Mouse (Mus musculus): ENCODE measurements around the gene Vpreb2. TPM values are rescaled to one million over a fixed set of nuclear protein-coding genes. Genes with fewer than 3 reads are reported as not detected.
"Not testable (repeated sequence)": the region's sequence is repeated elsewhere in the genome, so short reads cannot be mapped to it uniquely, and the experiment has no call there.

The Vpreb2 gene
- polyA plus RNA-seq, 1 experiment from 2014 or later = not detected

DNA sequence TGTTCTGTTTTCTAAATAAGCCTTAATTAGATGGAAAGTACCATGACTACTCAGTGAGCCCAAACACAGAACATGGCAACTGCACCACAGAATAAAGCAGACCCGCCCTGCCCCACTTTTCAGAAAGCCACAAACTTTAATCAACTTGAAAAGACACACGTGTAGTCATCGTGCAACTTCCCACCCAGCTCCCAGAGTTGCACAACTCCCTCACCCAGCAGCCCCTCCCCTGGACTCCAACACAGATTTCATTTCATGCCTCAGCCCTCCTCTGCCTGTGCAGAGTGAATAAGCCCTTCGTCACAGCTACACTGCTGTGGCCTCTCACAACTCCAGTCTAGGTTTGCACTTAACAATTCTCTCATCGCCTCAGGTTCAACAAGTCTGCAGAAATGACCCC is 24.4 kb downstream of the Vpreb2 start:
- Histone ChIP-seq H3K9me3 (no peaks in the 10 kb centered on the region), H3K9ac (replicated peaks) (no peak overlapping the region), H3K27ac (replicated peaks) (no peak overlapping the region), H3K4me1 (no peaks in the 10 kb centered on the region), H3K4me3 (no peak overlapping the region), H3K36me3 (no peaks in the 10 kb centered on the region), H3K4me2 (replicated peaks) (no peak overlapping the region), H3K27me3 (no peaks in the 10 kb centered on the region)
- 61% methylated on average over 5 of the region's 5 CpGs for WGBS
- no peak for ATAC-seq (replicated peaks)

DNA sequence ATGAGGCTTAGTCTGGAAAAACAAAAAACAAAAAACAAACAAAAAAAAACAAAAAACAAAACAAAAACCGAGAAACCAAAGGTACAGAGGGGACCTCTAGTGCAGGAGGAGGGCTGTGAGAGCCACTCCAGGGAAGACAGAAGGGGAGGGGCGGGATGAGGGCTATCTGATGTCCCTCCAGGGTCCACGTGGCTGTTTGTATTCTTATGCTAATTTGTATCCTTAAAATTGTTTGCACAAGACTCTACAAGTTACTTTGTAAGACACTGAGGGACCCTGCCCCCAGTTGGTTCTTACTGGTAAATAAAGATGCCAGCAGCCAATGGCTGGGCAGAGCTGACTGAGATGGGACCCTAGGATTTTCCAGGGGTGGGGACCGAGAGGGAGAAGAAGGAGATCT is 26.9 kb downstream of the Vpreb2 start:
- Histone ChIP-seq H3K27me3 (no peaks in the 10 kb centered on the region), H3K36me3 (no peaks in the 10 kb centered on the region), H3K9me3 (no peaks in the 10 kb centered on the region), H3K4me2 (replicated peaks) (no peak overlapping the region), H3K4me1 (no peaks in the 10 kb centered on the region), H3K27ac (replicated peaks) (no peak overlapping the region), H3K4me3 (no peak overlapping the region), H3K9ac (replicated peaks) (no peak overlapping the region)
- ATAC-seq (replicated peaks) = no peak
- 36% methylated on average over 4 of the region's 4 CpGs for WGBS

DNA sequence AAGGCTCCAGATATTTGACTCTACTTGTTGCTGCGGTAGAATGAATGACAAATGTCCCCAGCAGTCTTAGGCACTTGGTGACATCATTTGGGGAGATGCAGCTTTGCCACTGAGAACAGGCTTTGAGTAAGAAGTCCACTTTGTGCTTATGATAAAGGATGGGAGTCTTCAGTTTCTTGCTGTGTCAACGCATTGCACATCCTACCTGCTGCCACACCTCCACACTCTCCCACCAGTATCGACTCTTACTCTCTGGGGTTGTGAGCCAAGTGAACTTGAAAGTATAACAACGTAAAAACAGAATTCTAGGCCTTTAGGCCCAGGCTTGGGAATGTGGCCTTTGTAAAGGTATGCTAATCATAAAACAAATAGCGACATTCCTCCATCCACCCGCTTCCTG is 30.9 kb downstream of the Vpreb2 start:
- Histone ChIP-seq H3K4me2 (replicated peaks) (no peak overlapping the region), H3K36me3 (no peaks in the 10 kb centered on the region), H3K4me1 (no peaks in the 10 kb centered on the region), H3K27ac (replicated peaks) (no peak overlapping the region), H3K4me3 (no peak overlapping the region), H3K9me3 (no peaks in the 10 kb centered on the region), H3K9ac (replicated peaks) (no peak overlapping the region), H3K27me3 (no peaks in the 10 kb centered on the region)
- WGBS = 72% methylated on average over 6 of the region's 6 CpGs
- ATAC-seq (replicated peaks) = no peak

DNA sequence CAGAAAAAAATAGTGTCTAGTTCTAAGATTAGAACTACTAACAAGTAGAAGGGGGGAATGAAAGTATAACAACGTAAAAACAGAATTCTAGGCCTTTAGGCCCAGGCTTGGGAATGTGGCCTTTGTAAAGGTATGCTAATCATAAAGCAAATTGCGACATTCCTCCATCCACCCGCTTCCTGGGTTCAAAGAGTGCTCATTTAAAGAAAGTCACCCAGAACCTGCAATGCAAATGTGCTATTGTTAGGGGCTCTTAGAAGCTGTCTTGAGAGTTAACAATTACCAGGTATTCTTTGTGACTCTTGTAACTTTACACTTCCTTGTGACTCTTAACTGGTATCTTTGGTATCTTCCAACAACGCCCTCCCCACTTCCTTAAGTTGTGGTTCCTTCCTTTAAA is 36.3 kb downstream of the Vpreb2 start:
- not testable (repeated sequence) for H3K9me3 ChIP-seq; H3K9ac ChIP-seq (replicated peaks); H3K27me3 ChIP-seq; ATAC-seq (replicated peaks); H3K27ac ChIP-seq (replicated peaks); H3K4me3 ChIP-seq; H3K4me2 ChIP-seq (replicated peaks); H3K4me1 ChIP-seq; H3K36me3 ChIP-seq
- WGBS = 66% methylated on average over 4 of the region's 4 CpGs

DNA sequence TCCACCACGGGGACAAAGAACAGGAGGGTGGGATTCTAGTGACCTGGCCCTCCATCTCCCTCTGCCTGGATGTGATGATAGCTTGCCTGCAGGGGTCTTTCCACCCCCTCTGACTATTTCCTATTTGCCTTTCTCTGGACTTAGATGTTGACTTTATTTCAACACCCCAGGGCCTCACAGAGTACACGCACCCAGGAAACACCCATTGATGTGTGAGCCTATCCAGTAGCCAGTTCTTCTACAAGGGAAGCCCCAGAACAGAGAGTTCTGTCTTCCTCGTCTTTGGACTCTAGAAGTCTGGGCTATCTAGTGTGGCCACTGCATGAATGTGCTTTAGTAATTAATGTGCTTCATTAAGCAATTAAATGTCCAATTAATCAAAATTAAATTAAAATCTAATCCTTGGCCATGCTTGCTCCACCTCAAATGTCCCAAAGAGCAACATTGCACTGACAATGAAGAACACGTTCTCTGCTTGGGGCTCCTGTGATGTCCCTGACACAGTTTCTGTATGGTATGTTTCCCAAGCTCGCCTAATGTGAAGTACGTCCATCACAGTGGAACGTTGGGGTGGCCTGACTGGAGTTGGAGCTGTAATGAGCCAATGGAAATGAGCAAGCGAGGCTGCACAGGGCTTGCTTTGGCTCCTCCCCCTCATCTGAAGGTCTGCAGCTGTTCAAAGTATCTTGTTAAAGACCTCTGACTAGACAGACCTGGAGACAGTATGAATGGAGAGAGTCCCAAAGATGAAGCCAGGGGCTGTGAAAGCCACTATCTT is 42.7 kb downstream of the Vpreb2 start:
- no peak overlapping the region for H3K4me3 ChIP-seq
- 73% methylated on average over 8 of the region's 8 CpGs for WGBS
- no peak for ATAC-seq (replicated peaks)
- H3K27me3 ChIP-seq = no peaks in the 10 kb centered on the region
- no peaks in the 10 kb centered on the region for H3K36me3 ChIP-seq
- H3K4me1 ChIP-seq = no peaks in the 10 kb centered on the region
- no peak overlapping the region for H3K4me2 ChIP-seq (replicated peaks)
- H3K9me3 ChIP-seq = no peaks in the 10 kb centered on the region
- H3K27ac ChIP-seq (replicated peaks) = no peak overlapping the region
- H3K9ac ChIP-seq (replicated peaks) = no peak overlapping the region

DNA sequence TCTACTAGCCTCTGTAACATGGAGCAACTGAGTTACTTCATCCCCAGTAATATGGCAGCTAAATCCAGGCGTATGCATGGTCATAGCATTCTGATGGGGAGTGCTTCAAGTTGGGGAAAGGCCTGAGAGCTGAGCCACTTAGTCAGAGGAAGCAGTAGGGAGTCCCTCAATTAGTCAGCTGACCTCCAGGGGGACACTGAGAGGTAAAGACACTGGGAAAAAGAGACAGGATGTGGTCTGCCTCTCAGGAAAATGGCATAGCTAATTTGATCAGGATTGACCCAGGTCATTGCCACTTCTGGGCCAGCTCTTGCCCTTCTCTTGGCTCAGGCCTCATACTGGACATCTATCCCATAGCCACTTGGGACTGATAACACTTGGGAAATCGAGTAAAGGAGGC is 47.1 kb downstream of the Vpreb2 start:
- Histone ChIP-seq H3K36me3 (no peaks in the 10 kb centered on the region), H3K4me1 (no peaks in the 10 kb centered on the region), H3K27ac (replicated peaks) (no peak overlapping the region), H3K27me3 (no peaks in the 10 kb centered on the region), H3K4me3 (no peak overlapping the region), H3K4me2 (replicated peaks) (no peak overlapping the region), H3K9me3 (no peaks in the 10 kb centered on the region), H3K9ac (replicated peaks) (no peak overlapping the region)
- ATAC-seq (replicated peaks) = no peak
- 49% methylated on average over 2 of the region's 2 CpGs for WGBS

Other genes starting within 250 kb of the Vpreb2 start
- gene Med15, start 247.5 kb upstream of the Vpreb2 start, polyA plus RNA-seq (2015; fragmentation: Nextera tagmentation; extraction: Ambion mirVana) = 44.9 and 48.2 TPM in 2 replicates
- 69.7 and 72.1 TPM in 2 replicates for gene Klhl22, start 220.8 kb upstream of the Vpreb2 start, polyA plus RNA-seq (2015; fragmentation: Nextera tagmentation; extraction: Ambion mirVana)
- gene Scarf2, start 183.1 kb upstream of the Vpreb2 start, polyA plus RNA-seq (2015; fragmentation: Nextera tagmentation; extraction: Ambion mirVana) = 1.3 TPM in 2 replicates
- gene B830017H08Rik, start 147.3 kb upstream of the Vpreb2 start, polyA plus RNA-seq (2015; fragmentation: Nextera tagmentation; extraction: Ambion mirVana) = 0.93 and 1.3 TPM in 2 replicates
- 4.8 and 5.7 TPM in 2 replicates for gene Car15, start 142.1 kb upstream of the Vpreb2 start, polyA plus RNA-seq (2015; fragmentation: Nextera tagmentation; extraction: Ambion mirVana)
- 0.23 and 0.67 TPM in 2 replicates for gene Gm20518, start 88.8 kb upstream of the Vpreb2 start, polyA plus RNA-seq (2015; fragmentation: Nextera tagmentation; extraction: Ambion mirVana)
- gene Tssk1, start 86.2 kb upstream of the Vpreb2 start, polyA plus RNA-seq (2015; fragmentation: Nextera tagmentation; extraction: Ambion mirVana) = 0.08 and 0.09 TPM in 2 replicates
- gene Dgcr2, start 81.9 kb upstream of the Vpreb2 start, polyA plus RNA-seq (2015; fragmentation: Nextera tagmentation; extraction: Ambion mirVana) = 99.8 and 99.9 TPM in 2 replicates
- gene Tssk2, start 81.8 kb upstream of the Vpreb2 start, polyA plus RNA-seq (2015; fragmentation: Nextera tagmentation; extraction: Ambion mirVana) = not detected in 2 replicates
- gene Ess2, start 69.1 kb upstream of the Vpreb2 start, polyA plus RNA-seq (2015; fragmentation: Nextera tagmentation; extraction: Ambion mirVana) = 53.5 and 58.1 TPM in 2 replicates
- 0.19 TPM in 1 of 2 replicates, not detected in the other for gene Gsc2, start 65.4 kb upstream of the Vpreb2 start, polyA plus RNA-seq (2015; fragmentation: Nextera tagmentation; extraction: Ambion mirVana)
- 139 and 145 TPM in 2 replicates for gene Slc25a1, start 52.2 kb upstream of the Vpreb2 start, polyA plus RNA-seq (2015; fragmentation: Nextera tagmentation; extraction: Ambion mirVana)
- 167 and 169 TPM in 2 replicates for gene Dgcr6, start 72.4 kb downstream of the Vpreb2 start, polyA plus RNA-seq (2015; fragmentation: Nextera tagmentation; extraction: Ambion mirVana)
- gene Prodh, start 109.8 kb downstream of the Vpreb2 start, polyA plus RNA-seq (2015; fragmentation: Nextera tagmentation; extraction: Ambion mirVana) = 2.9 and 3.7 TPM in 2 replicates
- gene Rtn4r, start 147.2 kb downstream of the Vpreb2 start, polyA plus RNA-seq (2015; fragmentation: Nextera tagmentation; extraction: Ambion mirVana) = 18.1 and 21.9 TPM in 2 replicates
- 0.27 TPM in 1 of 2 replicates, not detected in the other for gene Ccdc188, start 237.5 kb downstream of the Vpreb2 start, polyA plus RNA-seq (2015; fragmentation: Nextera tagmentation; extraction: Ambion mirVana)